Mouse (Mus musculus) embryonic facial prominence, embryonic 14.5 days (tissue): ENCODE data around the gene Wrap53. TPM values are rescaled to one million over a fixed set of nuclear protein-coding genes. Genes with fewer than 3 reads are reported as not detected.
A peak's percentile ranks its signal among the peaks of the same experiment; 100 is the strongest.
"Not testable (repeated sequence)": the region's sequence is repeated elsewhere in the genome, so short reads cannot be mapped to it uniquely, and the experiment has no call there.

Source experiments
- ATAC-seq: fragments of 200-750 bp; cut with Nextera tagmentation; 2 replicates; pipeline ENCODE4 v1.8.0; 2017; ENCODE audit warnings: low read depth, moderate number of reproducible peaks, moderate TSS enrichment
- DNase-seq: peaks from one replicate; pipeline ENCODE4 v3.0.0-alpha.2; 2015; ENCODE audit warnings: low spot score
- H3K27ac ChIP-seq: fragments of 300-500 bp; sonication (generic); replicated peaks from 2 replicates; pipeline ENCODE4 v1.5.1; 2014; ENCODE audit warnings: low read depth, mild to moderate bottlenecking, low read length, moderate library complexity
- H3K27me3 ChIP-seq: fragments of 300-500 bp; sonication (generic); replicated peaks from 2 replicates; pipeline ENCODE4 v1.6.1; 2014; ENCODE audit warnings: low read length; ENCODE audit not compliant: control insufficient read depth, insufficient read depth
- H3K36me3 ChIP-seq: fragments of 300-500 bp; sonication (generic); 2 replicates; pipeline ENCODE4 v1.6.1; 2014; ENCODE audit warnings: low read length, mixed read lengths; ENCODE audit not compliant: control insufficient read depth, insufficient read depth
- H3K4me1 ChIP-seq: fragments of 300-500 bp; sonication (generic); 2 replicates; pipeline ENCODE4 v1.6.1; 2014; ENCODE audit warnings: antibody characterized with exemption, low read length; ENCODE audit not compliant: control insufficient read depth, insufficient read depth
- H3K4me2 ChIP-seq: fragments of 300-500 bp; sonication (generic); 2 replicates; pipeline ENCODE4 v1.6.1; 2014; ENCODE audit warnings: low read depth, mild to moderate bottlenecking, low read length, moderate library complexity, mixed read lengths
- H3K4me3 ChIP-seq: fragments of 300-500 bp; sonication (generic); 2 replicates; pipeline ENCODE4 v1.5.1; 2014; ENCODE audit warnings: low read depth, mild to moderate bottlenecking, low read length
- H3K9ac ChIP-seq: fragments of 300-500 bp; sonication (generic); 2 replicates; pipeline ENCODE4 v1.6.1; 2014; ENCODE audit warnings: low read depth, mild to moderate bottlenecking, low read length, moderate library complexity, mixed read lengths
- H3K9me3 ChIP-seq: fragments of 300-500 bp; sonication (generic); 2 replicates; pipeline ENCODE4 v1.6.1; 2016; ENCODE audit warnings: low read length; ENCODE audit not compliant: control insufficient read depth
- WGBS: fragments of 180-500 bp; shearing (Covaris S2); extraction: QIAGEN DNeasy Blood & Tissue Kit; methylation state at CpG from one replicate; pipeline ENCODE4 v1.1.7; 2014; 5-methylcytosine and 5-hydroxymethylcytosine counted together
- polyA plus RNA-seq: library from polyadenylated mRNA; unstranded; fragments of >200 nt; fragmentation: Nextera tagmentation; extraction: Ambion mirVana; gene quantifications from 2 replicates; pipeline ENCODE4 v1.2.1, GENCODE M21; 2014

The Wrap53 gene
- polyA plus RNA-seq, 1 experiment from 2014 or later, result 18.4 TPM

- Histone ChIP-seq H3K27me3 (no peaks in the 10 kb centered on the region), H3K4me1 (peaks cover 9% of the 10 kb centered on the region; the same call in 1 of the 2 replicates), H3K36me3 (no peaks in the 10 kb centered on the region), H3K9me3 (no peaks in the 10 kb centered on the region), H3K4me2 (no peak overlapping the region), H3K27ac (no peak overlapping the region), H3K9ac (no peak overlapping the region), H3K4me3 (no peak overlapping the region)
- no peak for ATAC-seq
- 28% methylated on average over 3 of the region's 3 CpGs for WGBS
- no peak for DNase-seq
These were observed 36.5 kb downstream of the Wrap53 start for GRCm38 (mm10) chr11:69543598-69543997.

DNA sequence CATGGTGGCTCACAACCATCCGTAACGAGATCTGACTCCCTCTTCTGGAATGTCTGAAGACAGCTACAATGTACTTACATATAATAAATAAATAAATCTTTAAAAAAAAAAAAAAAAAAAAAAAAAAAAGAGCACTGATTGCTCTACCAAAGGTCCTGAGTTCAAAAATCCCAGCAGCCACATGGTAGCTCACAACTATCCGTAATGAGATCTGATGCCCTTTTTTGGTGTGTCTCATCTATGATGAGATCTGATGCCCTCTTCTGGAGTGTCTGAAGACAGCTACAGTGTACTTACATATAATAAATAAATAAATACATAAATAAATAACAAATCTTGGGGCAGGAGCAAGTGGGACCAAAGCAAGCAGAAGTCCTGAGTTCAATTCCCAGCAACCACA, 38.3 kb downstream of the Wrap53 start:
- H3K27me3 ChIP-seq, H3K27ac ChIP-seq, DNase-seq, H3K9me3 ChIP-seq, H3K9ac ChIP-seq, H3K4me3 ChIP-seq, H3K4me2 ChIP-seq, H3K36me3 ChIP-seq, H3K4me1 ChIP-seq, ATAC-seq: not testable (repeated sequence)
- 64% methylated on average over 1 of the region's 3 CpGs for WGBS

DNA sequence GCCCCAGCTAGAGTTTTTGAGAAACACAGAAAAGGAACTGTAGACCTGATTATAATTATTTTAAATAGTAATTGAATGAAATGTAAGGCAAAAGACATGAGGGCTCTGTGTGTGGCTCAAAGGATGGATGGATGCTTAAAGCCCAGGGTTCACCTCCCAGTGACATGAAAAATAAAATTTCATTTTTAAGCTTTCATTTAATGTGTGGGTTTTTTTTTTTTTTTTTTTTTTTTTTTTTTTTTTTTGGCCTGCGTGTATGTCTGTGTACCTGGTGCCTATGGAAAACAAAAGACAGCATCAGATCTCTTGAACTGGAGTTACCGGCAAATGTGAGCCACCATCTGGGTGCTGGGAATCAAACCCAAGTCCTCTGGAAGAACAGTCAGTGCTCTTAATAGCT, 39.4 kb downstream of the Wrap53 start:
- no peak overlapping the region for H3K4me2 ChIP-seq
- H3K27me3 ChIP-seq, result no peaks in the 10 kb centered on the region
- H3K4me1 ChIP-seq, result 0 out of 2 replicates have a peak, but pooled peaks cover 4% of the 10 kb centered on the region
- DNase-seq (no peak), ATAC-seq (no peak)
- 93% methylated on average over 2 of the region's 2 CpGs for WGBS
- no peak overlapping the region for H3K9ac ChIP-seq
- no peaks in the 10 kb centered on the region for H3K9me3 ChIP-seq
- H3K4me3 ChIP-seq, result no peak overlapping the region
- H3K27ac ChIP-seq, result no peak overlapping the region
- no peaks in the 10 kb centered on the region for H3K36me3 ChIP-seq

DNA sequence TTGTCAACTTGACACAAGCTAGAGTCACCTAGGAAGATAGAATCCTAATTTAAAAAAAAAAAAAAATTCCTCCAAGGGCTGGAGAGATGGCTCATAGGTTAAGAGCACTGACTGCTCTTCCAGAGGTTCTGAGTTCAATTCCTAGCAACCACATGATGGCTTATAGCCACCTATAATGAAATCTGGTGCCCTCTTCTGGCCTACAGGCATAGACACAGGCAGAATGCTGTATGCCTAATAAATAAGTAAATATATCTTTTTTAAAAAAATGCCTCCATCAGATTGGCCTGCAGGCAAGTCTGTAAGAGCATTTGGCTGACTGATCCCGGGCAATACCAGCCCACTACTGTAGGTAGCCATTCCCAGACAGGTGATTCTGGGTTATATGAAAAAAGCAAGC, 45.1 kb downstream of the Wrap53 start:
- 92% methylated on average over 1 of the region's 1 CpGs for WGBS
- Histone ChIP-seq H3K27ac (no peak overlapping the region), H3K9me3 (no peaks in the 10 kb centered on the region), H3K4me1 (no peaks in the 10 kb centered on the region), H3K4me3 (no peak overlapping the region), H3K4me2 (no peak overlapping the region), H3K9ac (no peak overlapping the region), H3K27me3 (no peaks in the 10 kb centered on the region), H3K36me3 (no peaks in the 10 kb centered on the region)
- DNase-seq (no peak), ATAC-seq (no peak)

GRCm38 (mm10) chr11:69532480-69533150, 47.4 kb downstream of the Wrap53 start:
- no peaks in the 10 kb centered on the region for H3K36me3 ChIP-seq
- H3K27ac ChIP-seq, result no peak overlapping the region
- no peaks in the 10 kb centered on the region for H3K27me3 ChIP-seq
- no peak overlapping the region for H3K4me3 ChIP-seq
- peaks cover 4% of the 10 kb centered on the region for H3K4me1 ChIP-seq
- no peaks in the 10 kb centered on the region for H3K9me3 ChIP-seq
- H3K4me2 ChIP-seq, result no peak overlapping the region
- DNase-seq, result no peak
- no peak overlapping the region for H3K9ac ChIP-seq
- 72% methylated on average over 7 of the region's 7 CpGs for WGBS
- no peak for ATAC-seq

- H3K27ac ChIP-seq, H3K4me2 ChIP-seq, H3K9me3 ChIP-seq, H3K9ac ChIP-seq, DNase-seq, H3K36me3 ChIP-seq, ATAC-seq, H3K4me3 ChIP-seq, H3K27me3 ChIP-seq: not testable (repeated sequence)
- H3K4me1 ChIP-seq, result peaks cover 12% of the 10 kb centered on the region
- 85% methylated on average over 6 of the region's 6 CpGs for WGBS
These were observed 49.3 kb downstream of the Wrap53 start for GRCm38 (mm10) chr11:69530755-69531154.

GRCm38 (mm10) chr11:69530281-69530680, 49.8 kb downstream of the Wrap53 start:
- not testable (repeated sequence) for H3K36me3 ChIP-seq, H3K27ac ChIP-seq, DNase-seq, H3K9me3 ChIP-seq, H3K9ac ChIP-seq, H3K27me3 ChIP-seq, ATAC-seq, H3K4me2 ChIP-seq, H3K4me3 ChIP-seq
- 93% methylated on average over 3 of the region's 3 CpGs for WGBS
- peaks cover 12% of the 10 kb centered on the region for H3K4me1 ChIP-seq

- Histone ChIP-seq H3K9ac (peak overlapping the region; percentile 68; the same call in 1 of the 2 replicates), H3K9me3 (no peaks in the 10 kb centered on the region), H3K4me2 (0 out of 2 replicates have a peak overlapping the region, but pooled peaks have one; percentile 64), H3K27ac (peak overlapping the region; percentile 85; the same call in 1 of the 2 replicates), H3K27me3 (no peaks in the 10 kb centered on the region), H3K36me3 (no peaks in the 10 kb centered on the region), H3K4me1 (peaks cover 12% of the 10 kb centered on the region), H3K4me3 (no peak overlapping the region)
- ATAC-seq (no peak), DNase-seq (no peak)
- 87% methylated on average over 4 of the region's 4 CpGs for WGBS
These were observed 52.0 kb downstream of the Wrap53 start for GRCm38 (mm10) chr11:69528031-69528390.
